Mouse (Mus musculus) intestine, embryonic 14.5 days (tissue): ENCODE results near the gene Cacnb3. TPM values are rescaled to one million over a fixed set of nuclear protein-coding genes. Genes with fewer than 3 reads are reported as not detected.

Source experiments
- ATAC-seq: fragments of 200-750 bp; cut with Nextera tagmentation; replicated peaks from 2 replicates; pipeline ENCODE4 v1.8.0; 2017; ENCODE audit warnings: low read depth, moderate number of reproducible peaks, moderate TSS enrichment, moderate library complexity; ENCODE audit not compliant: low FRiP score, low TSS enrichment
- DNase-seq: peaks from one replicate; pipeline ENCODE4 v3.0.0-alpha.2; 2018; ENCODE audit warnings: low spot score
- H3K27ac ChIP-seq: fragments of 300-500 bp; sonication (generic); 2 replicates; pipeline ENCODE4 v1.5.1; 2014; ENCODE audit warnings: low read depth, mild to moderate bottlenecking, control low read depth
- H3K27me3 ChIP-seq: fragments of 300-500 bp; sonication (generic); replicated peaks from 2 replicates; pipeline ENCODE4 v1.6.1; 2014; ENCODE audit warnings: low read length, control low read depth; ENCODE audit not compliant: control insufficient read depth, insufficient read depth
- H3K36me3 ChIP-seq: fragments of 300-500 bp; sonication (generic); 2 replicates; pipeline ENCODE4 v1.6.1; 2014; ENCODE audit warnings: low read length, control low read depth; ENCODE audit not compliant: control insufficient read depth, insufficient read depth
- H3K4me1 ChIP-seq: fragments of 300-500 bp; sonication (generic); replicated peaks from 2 replicates; pipeline ENCODE4 v1.6.1; 2014; ENCODE audit warnings: low read length, control low read depth, mixed read lengths; ENCODE audit not compliant: control insufficient read depth, insufficient read depth
- H3K4me2 ChIP-seq: fragments of 300-500 bp; sonication (generic); 2 replicates; pipeline ENCODE4 v1.6.1; 2014; ENCODE audit warnings: low read length
- H3K4me3 ChIP-seq: fragments of 300-500 bp; sonication (generic); 2 replicates; pipeline ENCODE4 v1.5.1; 2014; ENCODE audit warnings: low read depth, low read length, control low read depth, mixed read lengths
- H3K9ac ChIP-seq: fragments of 300-500 bp; sonication (generic); 2 replicates; pipeline ENCODE4 v1.6.1; 2014; ENCODE audit warnings: mild to moderate bottlenecking, low read length
- H3K9me3 ChIP-seq: fragments of 300-500 bp; sonication (generic); 2 replicates; pipeline ENCODE4 v1.6.1; 2016; ENCODE audit warnings: low read length, control low read depth; ENCODE audit not compliant: control insufficient read depth
- WGBS: fragments of 180-500 bp; shearing (Covaris S2); extraction: QIAGEN DNeasy Blood & Tissue Kit; methylation state at CpG from one replicate; pipeline ENCODE4 v1.1.7; 2014; 5-methylcytosine and 5-hydroxymethylcytosine counted together
- polyA plus RNA-seq: library from polyadenylated mRNA; unstranded; fragments of >200 nt; fragmentation: Nextera tagmentation; extraction: Ambion mirVana; gene quantifications from 2 replicates; pipeline ENCODE4 v1.2.1, GENCODE M21; 2014

Cacnb3 gene
- polyA plus RNA-seq, 1 experiment from 2014 or later: 31.5 TPM

GRCm38 (mm10) chr15:98595049-98595448 is 35.6 kb upstream of the Cacnb3 start:
- WGBS: 90% methylated on average over 5 of the region's 5 CpGs
- Histone ChIP-seq H3K4me3 (no peak overlapping the region), H3K27me3 (no peaks in the 10 kb centered on the region), H3K9me3 (no peaks in the 10 kb centered on the region), H3K4me1 (no peaks in the 10 kb centered on the region), H3K9ac (no peak overlapping the region), H3K4me2 (no peak overlapping the region), H3K36me3 (peaks cover 96% of the 10 kb centered on the region), H3K27ac (no peak overlapping the region)
- ATAC-seq: no peak
- no peak for DNase-seq

- Histone ChIP-seq H3K27me3 (no peaks in the 10 kb centered on the region), H3K36me3 (peaks cover 97% of the 10 kb centered on the region), H3K9ac (no peak overlapping the region), H3K4me2 (no peak overlapping the region), H3K4me1 (0 out of 2 replicates have a peak, but pooled peaks cover 3% of the 10 kb centered on the region), H3K4me3 (no peak overlapping the region), H3K9me3 (no peaks in the 10 kb centered on the region), H3K27ac (no peak overlapping the region)
- DNase-seq (no peak), ATAC-seq (no peak)
- 95% methylated on average over 14 of the region's 14 CpGs for WGBS
Measured at GRCm38 (mm10) chr15:98596609-98597008, 34.0 kb upstream of the Cacnb3 start.

- no peaks in the 10 kb centered on the region for H3K27me3 ChIP-seq
- no peak overlapping the region for H3K27ac ChIP-seq
- WGBS: 91% methylated on average over 12 of the region's 12 CpGs
- ATAC-seq (no peak), DNase-seq (no peak)
- no peak overlapping the region for H3K9ac ChIP-seq
- H3K4me2 ChIP-seq: no peak overlapping the region
- peaks cover 89% of the 10 kb centered on the region for H3K36me3 ChIP-seq
- no peaks in the 10 kb centered on the region for H3K9me3 ChIP-seq
- H3K4me3 ChIP-seq: no peak overlapping the region
- H3K4me1 ChIP-seq: peaks cover 26% of the 10 kb centered on the region
Measured at GRCm38 (mm10) chr15:98600036-98600709, 30.5 kb upstream of the Cacnb3 start.

- no peaks in the 10 kb centered on the region for H3K27me3 ChIP-seq
- 0 out of 2 replicates have a peak overlapping the region, but pooled peaks have one; percentile 18 for H3K4me3 ChIP-seq
- no peaks in the 10 kb centered on the region for H3K9me3 ChIP-seq
- no peak overlapping the region for H3K9ac ChIP-seq
- H3K4me1 ChIP-seq: peaks cover 39% of the 10 kb centered on the region
- no peak for DNase-seq
- ATAC-seq: no peak
- peak overlapping the region; percentile 45 for H3K4me2 ChIP-seq
- H3K36me3 ChIP-seq: peaks cover 72% of the 10 kb centered on the region
- no peak overlapping the region for H3K27ac ChIP-seq
- WGBS: 78% methylated on average over 7 of the region's 7 CpGs
Measured at GRCm38 (mm10) chr15:98601832-98602190, 28.8 kb upstream of the Cacnb3 start.

GRCm38 (mm10) chr15:98602191-98602881 is 28.3 kb upstream of the Cacnb3 start:
- ATAC-seq (no peak; the same call in 1 of the 2 replicates), DNase-seq (no peak)
- H3K4me2 ChIP-seq: peak overlapping the region; percentile 45
- peak overlapping the region; percentile 23 for H3K9ac ChIP-seq
- peaks cover 44% of the 10 kb centered on the region for H3K4me1 ChIP-seq
- no peaks in the 10 kb centered on the region for H3K9me3 ChIP-seq
- peaks cover 67% of the 10 kb centered on the region for H3K36me3 ChIP-seq
- peak overlapping the region; percentile 18; the same call in 1 of the 2 replicates for H3K4me3 ChIP-seq
- 53% methylated on average over 13 of the region's 13 CpGs for WGBS
- no peaks in the 10 kb centered on the region for H3K27me3 ChIP-seq
- peak overlapping the region; percentile 58 for H3K27ac ChIP-seq

GRCm38 (mm10) chr15:98602921-98603458 is 27.6 kb upstream of the Cacnb3 start:
- Histone ChIP-seq H3K27ac (no peak overlapping the region), H3K4me2 (peak overlapping the region; percentile 45), H3K9me3 (no peaks in the 10 kb centered on the region), H3K4me3 (peak overlapping the region; percentile 6; the same call in 1 of the 2 replicates), H3K36me3 (peaks cover 60% of the 10 kb centered on the region), H3K4me1 (peaks cover 51% of the 10 kb centered on the region), H3K9ac (no peak overlapping the region), H3K27me3 (no peaks in the 10 kb centered on the region)
- ATAC-seq (peak; percentile 26), DNase-seq (no peak)
- 47% methylated on average over 4 of the region's 4 CpGs for WGBS

- no peak overlapping the region for H3K4me3 ChIP-seq
- no peak for DNase-seq
- WGBS: 90% methylated on average over 24 of the region's 24 CpGs
- no peaks in the 10 kb centered on the region for H3K27me3 ChIP-seq
- no peaks in the 10 kb centered on the region for H3K9me3 ChIP-seq
- ATAC-seq: no peak
- H3K9ac ChIP-seq: no peak overlapping the region
- no peak overlapping the region for H3K4me2 ChIP-seq
- peaks cover 51% of the 10 kb centered on the region for H3K36me3 ChIP-seq
- H3K4me1 ChIP-seq: peaks cover 55% of the 10 kb centered on the region
- H3K27ac ChIP-seq: no peak overlapping the region
Measured at GRCm38 (mm10) chr15:98604041-98604575, 26.5 kb upstream of the Cacnb3 start.

- H3K27me3 ChIP-seq: no peaks in the 10 kb centered on the region
- no peak overlapping the region for H3K9ac ChIP-seq
- H3K9me3 ChIP-seq: no peaks in the 10 kb centered on the region
- H3K36me3 ChIP-seq: peaks cover 33% of the 10 kb centered on the region
- 74% methylated on average over 12 of the region's 12 CpGs for WGBS
- no peak overlapping the region for H3K4me3 ChIP-seq
- DNase-seq (no peak), ATAC-seq (no peak)
- H3K4me1 ChIP-seq: peaks cover 55% of the 10 kb centered on the region
- H3K27ac ChIP-seq: no peak overlapping the region
- H3K4me2 ChIP-seq: no peak overlapping the region
Measured at GRCm38 (mm10) chr15:98606051-98606536, 24.5 kb upstream of the Cacnb3 start.
